ENCODE assay signal across 8 mouse cellular contexts in genomic region chr19:28963513-28963841, GRCm38 (mm10). TPM values are rescaled to one million over a fixed set of nuclear protein-coding genes. Genes with fewer than 3 reads are reported as not detected.
DNase-seq lines count a peak whose midpoint lies in the region; ATAC-seq and TF ChIP-seq lines count a peak whose summit lies in the region.

No protein-coding gene starts in this region.

- peaks cover 9% of the 10 kb centered on the region for H3K4me1 ChIP-seq in kidney, postnatal 0 days (replicated peaks; ENCODE audit: insufficient read depth, low read length)
- peaks cover 16% of the 10 kb centered on the region; the same call in 1 of the 2 replicates for H3K4me1 ChIP-seq in embryonic facial prominence, embryonic 12.5 days
- peaks cover 9% of the 10 kb centered on the region for H3K4me1 ChIP-seq in hindbrain, embryonic 16.5 days (ENCODE audit: control insufficient read depth, insufficient read depth, low read depth, low read length)
- peaks cover 22% of the 10 kb centered on the region for H3K4me1 ChIP-seq in midbrain, embryonic 16.5 days (ENCODE audit: control insufficient read depth, insufficient read depth, low read length)

- no peak for ATAC-seq in kidney, postnatal 0 days (replicated peaks; ENCODE audit: low FRiP score, low read depth)
- ATAC-seq in embryonic facial prominence, embryonic 12.5 days (ENCODE audit: insufficient number of reproducible peaks, insufficient read depth, low FRiP score, low TSS enrichment) = no peak
- peak; percentile 24; the same call in 1 of the 2 replicates for ATAC-seq in hindbrain, embryonic 16.5 days
- ATAC-seq in midbrain, embryonic 16.5 days = peak; percentile 6; the same call in 1 of the 2 replicates

- peak overlapping the region; percentile 91 for H3K4me2 ChIP-seq in kidney, postnatal 0 days (ENCODE audit: low read length)
- peak overlapping the region; percentile 91 for H3K4me2 ChIP-seq in embryonic facial prominence, embryonic 12.5 days (replicated peaks)
- peak overlapping the region; percentile 93 for H3K4me2 ChIP-seq in hindbrain, embryonic 16.5 days (ENCODE audit: low read length)
- H3K4me2 ChIP-seq in midbrain, embryonic 16.5 days (ENCODE audit: low read length) = peak overlapping the region; percentile 97

- peak overlapping the region; percentile 87 for H3K4me3 ChIP-seq in kidney, postnatal 0 days (replicated peaks; ENCODE audit: low read depth, low read length)
- peak overlapping the region; percentile 88 for H3K4me3 ChIP-seq in embryonic facial prominence, embryonic 12.5 days
- peak overlapping the region; percentile 87 for H3K4me3 ChIP-seq in hindbrain, embryonic 16.5 days (ENCODE audit: low read length)
- H3K4me3 ChIP-seq in midbrain, embryonic 16.5 days (ENCODE audit: low read depth, low read length) = peak overlapping the region; percentile 90

- no peak for TF ChIP-seq CTCF in kidney, postnatal 0 days (IDR thresholded peaks at IDR 0.05; ENCODE audit: low read depth)

- H3K27me3 ChIP-seq in kidney, postnatal 0 days (ENCODE audit: insufficient read depth, low read length) = no peaks in the 10 kb centered on the region
- H3K27me3 ChIP-seq in embryonic facial prominence, embryonic 12.5 days = 0 out of 2 replicates have a peak, but pooled peaks cover 2% of the 10 kb centered on the region
- H3K27me3 ChIP-seq in hindbrain, embryonic 16.5 days (replicated peaks; ENCODE audit: control insufficient read depth, insufficient read depth, low read length) = no peaks in the 10 kb centered on the region
- H3K27me3 ChIP-seq in midbrain, embryonic 16.5 days (ENCODE audit: control insufficient read depth, insufficient read depth, low read depth, low read length) = no peaks in the 10 kb centered on the region

- no peak for DNase-seq in kidney, postnatal 0 days (ENCODE audit: low spot score)
- no peak for DNase-seq in kidney, postnatal 25 days
- no peak for DNase-seq in ovary, postnatal 14 days (ENCODE audit: low spot score)
- DNase-seq in yolk sac, embryonic 10.5 days (ENCODE audit: low spot score) = no peak
- DNase-seq in thymus, postnatal 36 days = no peak

- H3K36me3 ChIP-seq in kidney, postnatal 0 days (ENCODE audit: insufficient read depth, low read length) = no peaks in the 10 kb centered on the region
- H3K36me3 ChIP-seq in embryonic facial prominence, embryonic 12.5 days = no peaks in the 10 kb centered on the region
- no peaks in the 10 kb centered on the region for H3K36me3 ChIP-seq in hindbrain, embryonic 16.5 days (ENCODE audit: control insufficient read depth, insufficient read depth, low read length)
- no peaks in the 10 kb centered on the region for H3K36me3 ChIP-seq in midbrain, embryonic 16.5 days (ENCODE audit: control insufficient read depth, insufficient read depth, low read length)

- H3K9ac ChIP-seq in kidney, postnatal 0 days (ENCODE audit: low read depth, low read length) = peak overlapping the region; percentile 84
- H3K9ac ChIP-seq in embryonic facial prominence, embryonic 12.5 days = no peak overlapping the region
- H3K9ac ChIP-seq in hindbrain, embryonic 16.5 days (ENCODE audit: low read depth, low read length) = peak overlapping the region; percentile 95
- H3K9ac ChIP-seq in midbrain, embryonic 16.5 days (ENCODE audit: low read depth, low read length) = peak overlapping the region; percentile 96

- peak overlapping the region; percentile 87 for H3K27ac ChIP-seq in kidney, postnatal 0 days
- no peak overlapping the region for H3K27ac ChIP-seq in embryonic facial prominence, embryonic 12.5 days
- 0 out of 2 replicates have a peak overlapping the region, but pooled peaks have one; percentile 19 for H3K27ac ChIP-seq in hindbrain, embryonic 16.5 days (ENCODE audit: low read depth, low read length)
- H3K27ac ChIP-seq in midbrain, embryonic 16.5 days (ENCODE audit: low read length) = peak overlapping the region; percentile 84; the same call in 1 of the 2 replicates

- no peaks in the 10 kb centered on the region for H3K9me3 ChIP-seq in kidney, postnatal 0 days (replicated peaks; ENCODE audit: low read length)
- no peaks in the 10 kb centered on the region for H3K9me3 ChIP-seq in embryonic facial prominence, embryonic 12.5 days
- no peaks in the 10 kb centered on the region for H3K9me3 ChIP-seq in hindbrain, embryonic 16.5 days (ENCODE audit: control insufficient read depth, low read length)
- no peaks in the 10 kb centered on the region for H3K9me3 ChIP-seq in midbrain, embryonic 16.5 days (replicated peaks; ENCODE audit: control insufficient read depth, low read length, poor library complexity, severe bottlenecking)

- 0% methylated on average over 4 of the region's 4 CpGs for WGBS in kidney, postnatal 0 days
- 3% methylated on average over 4 of the region's 4 CpGs for WGBS in embryonic facial prominence, embryonic 12.5 days
- 1% methylated on average over 4 of the region's 4 CpGs for WGBS in hindbrain, embryonic 16.5 days
- WGBS in midbrain, embryonic 16.5 days = 2% methylated on average over 4 of the region's 4 CpGs

RNA-seq across cellular contexts. Expression of gene Plpp6, which starts 0.3 kb away (rescaled TPM):
- polyA plus RNA-seq in kidney, postnatal 0 days (2015; fragmentation: Nextera tagmentation; extraction: Ambion mirVana) = 16.6 and 19.7 TPM in 2 replicates
- polyA plus RNA-seq in embryonic facial prominence, embryonic 12.5 days (2016; fragmentation: Nextera tagmentation; extraction: Ambion mirVana) = 7.0 and 7.7 TPM in 2 replicates
- 11.7 and 13.6 TPM in 2 replicates for polyA plus RNA-seq in hindbrain, embryonic 16.5 days (2015; fragmentation: Nextera tagmentation; extraction: Ambion mirVana)
- 14.8 and 15.2 TPM in 2 replicates for polyA plus RNA-seq in midbrain, embryonic 16.5 days (2015; fragmentation: Nextera tagmentation; extraction: Ambion mirVana)

RNA-seq across cellular contexts. Expression of gene 4430402I18Rik, which starts 4.1 kb away (rescaled TPM):
- polyA plus RNA-seq in kidney, postnatal 0 days (2015; fragmentation: Nextera tagmentation; extraction: Ambion mirVana) = 9.0 and 10.3 TPM in 2 replicates
- 0.26 and 0.76 TPM in 2 replicates for polyA plus RNA-seq in embryonic facial prominence, embryonic 12.5 days (2016; fragmentation: Nextera tagmentation; extraction: Ambion mirVana)
- 1.4 and 2.1 TPM in 2 replicates for polyA plus RNA-seq in hindbrain, embryonic 16.5 days (2015; fragmentation: Nextera tagmentation; extraction: Ambion mirVana)
- 0.78 and 1.4 TPM in 2 replicates for polyA plus RNA-seq in midbrain, embryonic 16.5 days (2015; fragmentation: Nextera tagmentation; extraction: Ambion mirVana)

RNA-seq across cellular contexts. Expression of gene Cdc37l1, which starts 26.7 kb away (rescaled TPM):
- 28.2 and 33.0 TPM in 2 replicates for polyA plus RNA-seq in kidney, postnatal 0 days (2015; fragmentation: Nextera tagmentation; extraction: Ambion mirVana)
- 48.3 and 50.7 TPM in 2 replicates for polyA plus RNA-seq in embryonic facial prominence, embryonic 12.5 days (2016; fragmentation: Nextera tagmentation; extraction: Ambion mirVana)
- 41.2 and 45.0 TPM in 2 replicates for polyA plus RNA-seq in hindbrain, embryonic 16.5 days (2015; fragmentation: Nextera tagmentation; extraction: Ambion mirVana)
- 48.9 and 52.6 TPM in 2 replicates for polyA plus RNA-seq in midbrain, embryonic 16.5 days (2015; fragmentation: Nextera tagmentation; extraction: Ambion mirVana)

Comparison
In these comparisons a context has a peak if more than half of its experiments do, and no peak if none do; other contexts are left out.
1. ATAC-seq: peak in hindbrain, embryonic 16.5 days (single experiment) and midbrain, embryonic 16.5 days (single experiment); none in kidney, postnatal 0 days (single experiment) and embryonic facial prominence, embryonic 12.5 days (single experiment).
2. Peak in every context shown above with its lines, with median percentiles within 50 percentile points of each other: H3K4me2 ChIP-seq and H3K4me3 ChIP-seq.